Comparison of ENCODE assay signal across 1 mouse cellular context in the genomic region with DNA sequence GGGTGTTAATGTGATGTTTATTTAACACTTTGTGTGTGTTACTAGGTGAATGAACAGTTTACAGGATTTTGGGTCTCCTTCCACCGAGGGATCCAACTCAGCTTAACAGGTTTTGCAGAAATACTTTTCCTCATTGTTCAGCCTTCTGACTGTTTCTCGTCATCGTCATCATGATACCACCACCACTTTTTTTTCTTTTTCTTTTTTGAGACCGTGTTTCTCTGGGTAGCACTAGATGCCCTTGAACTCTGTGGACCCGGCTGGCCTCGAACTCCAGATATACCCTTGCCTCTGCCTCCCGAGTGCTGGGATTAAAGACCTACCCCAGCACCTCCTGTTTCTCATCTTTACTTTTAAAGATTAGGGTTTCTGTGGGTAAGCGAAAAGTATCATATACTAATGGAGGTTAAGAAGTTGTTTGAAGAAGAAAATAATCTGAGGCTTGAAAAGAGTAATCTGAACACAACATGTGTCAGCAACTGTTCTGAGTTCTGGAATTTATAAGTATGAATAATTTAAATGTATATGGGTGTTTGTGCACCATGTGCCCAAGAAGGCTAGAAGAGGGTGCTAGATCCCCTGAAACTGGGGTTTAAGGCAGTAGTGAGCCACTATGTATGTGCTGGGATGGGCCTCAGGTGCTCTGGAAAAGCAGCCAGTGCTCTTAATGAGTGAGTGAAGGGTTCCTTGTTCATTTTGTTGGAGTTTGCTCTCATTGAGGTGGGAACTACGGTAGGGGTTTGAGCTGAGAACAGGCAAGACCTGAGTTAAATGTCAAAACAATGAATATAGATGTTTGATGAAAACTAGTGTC.
TF ChIP-seq lines count a peak whose summit lies in the region.

No protein-coding gene starts in this region.

TF ChIP-seq in MEL, 35 proteins besides CTCF, POLR2A, EP300 and RAD21:
- TF ChIP-seq ZC3H11A (IDR thresholded peaks at IDR 0.05; ENCODE audit: low read depth, low read length) (no peak), SIN3A (IDR thresholded peaks at IDR 0.05; ENCODE audit: low read length) (no peak), ZNF384 (IDR thresholded peaks at IDR 0.05; ENCODE audit: low read depth, low read length) (no peak), NELFE (IDR thresholded peaks at IDR 0.05; ENCODE audit: low read depth, low read length) (no peak), MAFK (IDR thresholded peaks at IDR 0.05; ENCODE audit: borderline replicate concordance, low read depth, low read length) (no peak), GATA1 (IDR thresholded peaks at IDR 0.05; ENCODE audit: low read depth, low read length) (no peak), CHD2 (IDR thresholded peaks at IDR 0.05; ENCODE audit: low read length) (no peak)
